Mouse (Mus musculus) limb, embryonic 10.5 days (tissue): ENCODE measurements at regions not wholly inside any gene's neighbourhood (a gene's known extent, or its start where the extent isn't known, plus 50 kb on each side); places are given as distances from the start of the nearest gene placed in this dataset.

Experiments
- DNase-seq: peaks from one replicate; pipeline ENCODE4 v3.0.0-alpha.2; 2017; ENCODE audit warnings: low spot score
- H3K27ac ChIP-seq: fragments of 300-500 bp; sonication (generic); 2 replicates; pipeline ENCODE4 v1.5.1; 2016; ENCODE audit warnings: mild to moderate bottlenecking
- H3K27me3 ChIP-seq: fragments of 300-500 bp; sonication (generic); 2 replicates; pipeline ENCODE4 v1.6.1; 2016; ENCODE audit warnings: low read depth, mild to moderate bottlenecking; ENCODE audit not compliant: poor library complexity, severe bottlenecking
- H3K36me3 ChIP-seq: fragments of 300-500 bp; sonication (generic); 2 replicates; pipeline ENCODE4 v1.6.1; 2016; ENCODE audit warnings: mild to moderate bottlenecking, moderate library complexity
- H3K4me1 ChIP-seq: fragments of 300-500 bp; sonication (generic); 2 replicates; pipeline ENCODE4 v1.6.1; 2016
- H3K4me3 ChIP-seq: fragments of 300-500 bp; sonication (generic); 2 replicates; pipeline ENCODE4 v1.5.1; 2016; ENCODE audit warnings: mild to moderate bottlenecking, moderate library complexity
- H3K9me3 ChIP-seq: fragments of 300-500 bp; sonication (generic); replicated peaks from 2 replicates; pipeline ENCODE4 v1.6.1; 2016; ENCODE audit warnings: mild to moderate bottlenecking
- WGBS: fragments of 180-500 bp; shearing (Covaris S2); methylation state at CpG from one replicate; pipeline ENCODE4 v1.1.7; 2016; 5-methylcytosine and 5-hydroxymethylcytosine counted together

DNA sequence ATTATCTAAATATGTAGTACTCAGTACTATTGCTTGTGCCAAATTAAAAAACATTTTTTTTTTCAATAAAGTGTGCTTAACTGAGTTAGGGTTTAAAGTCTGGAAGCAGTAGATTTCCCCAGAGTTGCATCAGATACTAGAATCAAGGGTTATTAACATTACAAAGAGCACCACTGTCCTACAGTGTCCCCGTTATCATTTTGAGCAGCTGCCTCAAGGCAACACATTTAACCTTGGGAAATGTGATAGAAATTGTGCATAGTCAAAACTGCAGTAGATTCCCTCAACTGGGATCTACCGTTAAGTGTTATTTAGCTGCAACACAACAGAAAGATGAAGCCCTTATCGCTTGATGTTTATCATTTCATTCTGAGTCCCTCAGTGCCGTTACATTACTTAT, 408.3 kb upstream of the Got2 start:
- no peak overlapping the region for H3K4me3 ChIP-seq
- no peaks in the 10 kb centered on the region for H3K27me3 ChIP-seq
- WGBS = 88% methylated on average over 4 of the region's 4 CpGs
- no peaks in the 10 kb centered on the region for H3K9me3 ChIP-seq
- DNase-seq = no peak
- H3K4me1 ChIP-seq = no peaks in the 10 kb centered on the region
- H3K36me3 ChIP-seq = no peaks in the 10 kb centered on the region
- H3K27ac ChIP-seq = no peak overlapping the region

DNA sequence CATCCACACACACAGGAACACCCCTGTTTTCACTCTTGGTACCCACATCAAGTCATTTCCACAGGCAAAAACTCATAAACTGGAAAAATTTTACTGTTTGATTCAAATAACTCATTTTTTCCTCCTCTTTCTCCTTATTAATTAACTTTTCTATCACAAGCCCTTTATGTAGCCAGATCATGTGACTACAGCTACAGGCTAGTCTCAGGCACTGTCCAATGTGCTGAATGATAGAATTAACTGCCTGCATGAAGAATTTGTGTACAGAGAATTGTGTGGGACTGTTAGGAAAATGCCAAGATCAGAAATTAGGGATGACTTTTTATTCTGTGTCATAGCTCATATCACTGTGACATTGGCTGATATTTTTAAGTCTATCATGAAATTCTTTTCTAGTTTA, 402.4 kb upstream of the Got2 start:
- no peak overlapping the region for H3K4me3 ChIP-seq
- peaks cover 13% of the 10 kb centered on the region for H3K4me1 ChIP-seq
- H3K36me3 ChIP-seq = no peaks in the 10 kb centered on the region
- no peaks in the 10 kb centered on the region for H3K9me3 ChIP-seq
- H3K27me3 ChIP-seq = no peaks in the 10 kb centered on the region
- H3K27ac ChIP-seq = no peak overlapping the region
- no peak for DNase-seq

DNA sequence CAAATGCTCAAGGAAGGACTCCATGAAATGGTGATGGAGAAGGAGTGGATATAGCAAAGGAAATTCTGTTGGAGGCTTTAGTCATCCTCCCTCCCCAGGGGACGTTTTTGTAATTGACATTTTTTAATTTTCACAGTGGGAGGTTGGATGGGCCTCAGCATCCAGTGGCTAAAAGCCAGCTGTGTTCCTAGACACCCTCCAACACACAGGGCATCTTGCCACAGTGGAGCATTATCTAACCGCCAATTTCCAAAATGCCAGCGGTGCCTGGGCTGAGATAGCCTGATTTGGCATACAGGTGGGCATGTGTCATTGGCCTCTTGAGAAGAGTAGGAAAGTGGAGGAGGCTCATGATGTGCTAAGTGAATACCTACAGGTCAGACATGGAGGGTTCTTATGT, 401.2 kb upstream of the Got2 start:
- Histone ChIP-seq H3K27me3 (no peaks in the 10 kb centered on the region), H3K4me1 (peaks cover 13% of the 10 kb centered on the region), H3K27ac (no peak overlapping the region), H3K9me3 (no peaks in the 10 kb centered on the region), H3K36me3 (no peaks in the 10 kb centered on the region), H3K4me3 (no peak overlapping the region)
- DNase-seq = no peak
- 82% methylated on average over 3 of the region's 3 CpGs for WGBS

DNA sequence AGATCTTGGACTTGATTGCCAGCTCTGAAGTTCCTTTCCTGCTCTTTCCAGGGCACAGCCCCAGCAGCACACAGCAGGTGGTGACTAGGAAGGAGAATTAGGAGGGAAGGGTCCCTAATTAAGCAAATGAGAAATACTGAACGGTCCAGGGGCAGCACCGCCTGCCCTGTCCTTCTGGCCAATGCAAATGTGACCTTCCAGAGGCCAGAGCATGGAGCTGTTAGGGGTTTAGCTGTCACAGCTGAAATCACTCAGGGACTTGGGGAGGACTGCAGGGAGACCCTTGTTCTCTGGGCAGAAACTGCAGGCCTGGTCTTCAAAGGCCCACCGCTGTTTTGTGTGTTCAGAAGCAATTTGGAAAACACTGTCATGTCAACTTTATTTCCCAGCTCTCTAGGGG, 400.2 kb upstream of the Got2 start:
- peaks cover 13% of the 10 kb centered on the region for H3K4me1 ChIP-seq
- no peaks in the 10 kb centered on the region for H3K9me3 ChIP-seq
- DNase-seq = peak; percentile 36
- no peaks in the 10 kb centered on the region for H3K36me3 ChIP-seq
- H3K27me3 ChIP-seq = no peaks in the 10 kb centered on the region
- no peak overlapping the region for H3K27ac ChIP-seq
- no peak overlapping the region for H3K4me3 ChIP-seq
- 16% methylated on average over 3 of the region's 3 CpGs for WGBS

DNA sequence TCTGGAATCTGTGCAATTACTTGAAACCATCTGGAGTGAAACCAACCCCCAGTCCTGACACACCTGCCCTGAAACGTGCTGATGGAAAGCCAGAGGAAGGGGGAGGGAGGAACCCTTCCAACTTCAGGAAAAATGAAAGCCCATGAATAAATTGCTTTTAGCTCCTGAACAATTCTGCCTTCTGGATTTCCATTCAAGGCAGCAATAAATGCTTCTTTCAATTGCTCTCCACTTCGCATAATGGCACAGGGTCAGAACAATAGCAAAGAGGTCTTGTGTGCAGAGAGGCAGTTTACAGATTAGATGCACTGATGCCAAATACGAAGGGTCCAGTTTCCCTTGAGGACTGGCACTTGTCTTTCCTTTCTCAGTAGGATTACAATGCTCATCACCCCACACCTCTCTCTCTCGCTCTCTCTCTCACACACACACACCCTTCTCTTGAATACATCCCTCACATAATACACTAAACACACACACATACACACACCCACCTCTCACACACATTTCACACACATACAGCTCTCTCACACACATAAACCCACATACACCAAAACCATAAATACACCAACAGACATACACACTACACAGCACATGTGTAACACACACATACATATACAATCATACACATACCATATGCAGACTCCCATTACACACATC, 389.3 kb upstream of the Got2 start:
- no peaks in the 10 kb centered on the region for H3K36me3 ChIP-seq
- no peak for DNase-seq
- H3K4me1 ChIP-seq = no peaks in the 10 kb centered on the region
- H3K27me3 ChIP-seq = no peaks in the 10 kb centered on the region
- 73% methylated on average over 4 of the region's 4 CpGs for WGBS
- no peak overlapping the region for H3K4me3 ChIP-seq
- H3K9me3 ChIP-seq = no peaks in the 10 kb centered on the region
- no peak overlapping the region for H3K27ac ChIP-seq

DNA sequence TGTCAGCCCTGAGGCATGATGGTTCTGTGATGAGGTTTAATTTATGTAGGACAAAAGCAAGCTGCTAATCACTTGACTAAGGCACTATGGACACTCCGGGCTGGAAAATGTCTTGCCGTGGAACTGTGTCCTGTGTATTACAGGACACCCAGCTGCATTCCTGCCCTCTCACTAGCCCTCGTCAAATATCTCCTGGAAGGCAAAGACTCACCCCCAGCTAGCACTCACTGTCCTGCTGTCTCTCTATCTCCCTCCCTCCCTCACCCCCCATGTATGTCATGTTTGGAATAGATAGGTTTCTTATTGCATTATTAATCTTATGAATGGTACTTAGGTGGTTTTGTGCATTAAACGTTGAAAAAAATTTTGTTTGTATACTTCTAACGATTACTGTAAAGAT, 388.7 kb upstream of the Got2 start:
- Histone ChIP-seq H3K27me3 (no peaks in the 10 kb centered on the region), H3K4me3 (no peak overlapping the region), H3K36me3 (no peaks in the 10 kb centered on the region), H3K4me1 (no peaks in the 10 kb centered on the region), H3K9me3 (no peaks in the 10 kb centered on the region), H3K27ac (no peak overlapping the region)
- WGBS = 78% methylated on average over 5 of the region's 5 CpGs
- DNase-seq = no peak

DNA sequence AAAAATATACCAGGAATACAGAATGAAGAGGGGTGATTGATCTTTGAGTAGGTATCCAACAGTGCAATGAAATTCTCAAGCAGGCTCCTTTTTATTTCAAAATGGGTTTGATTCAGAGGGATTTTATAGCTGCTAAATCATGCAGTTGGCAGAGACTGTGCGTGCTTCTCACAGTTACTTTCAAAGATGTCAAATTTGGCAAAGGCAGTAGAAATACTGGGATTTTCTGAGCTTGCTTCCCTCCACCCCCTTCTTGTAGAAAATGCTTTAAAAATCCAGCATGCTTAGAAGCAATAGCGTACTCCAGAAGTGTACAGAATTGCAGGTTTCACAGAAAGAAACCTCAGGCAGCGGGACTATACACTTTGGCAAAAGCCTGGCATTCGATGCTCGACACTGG, 367.9 kb upstream of the Got2 start:
- no peaks in the 10 kb centered on the region for H3K4me1 ChIP-seq
- WGBS = 88% methylated on average over 5 of the region's 5 CpGs
- H3K4me3 ChIP-seq = no peak overlapping the region
- no peaks in the 10 kb centered on the region for H3K9me3 ChIP-seq
- no peaks in the 10 kb centered on the region for H3K36me3 ChIP-seq
- H3K27ac ChIP-seq = no peak overlapping the region
- DNase-seq = no peak
- H3K27me3 ChIP-seq = no peaks in the 10 kb centered on the region

DNA sequence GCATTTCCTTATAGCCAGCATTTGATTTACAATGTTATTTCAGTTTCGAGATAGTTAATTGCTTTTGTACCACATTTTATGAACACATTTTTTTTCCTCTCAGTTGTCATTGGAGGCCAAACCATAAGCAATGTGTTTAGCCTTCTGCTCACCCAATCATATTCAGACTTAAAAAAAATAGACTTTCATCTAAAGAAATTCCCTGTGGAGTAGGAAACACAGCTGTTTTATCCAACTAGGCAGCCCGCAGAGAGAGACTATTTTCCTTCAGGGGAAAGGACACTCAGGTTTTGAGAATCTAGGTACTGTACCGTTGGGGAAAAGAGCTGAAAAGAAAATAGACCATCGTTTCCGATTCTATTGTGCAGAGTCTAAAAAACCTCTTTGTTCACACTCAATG, 367.5 kb upstream of the Got2 start:
- H3K9me3 ChIP-seq = no peaks in the 10 kb centered on the region
- 73% methylated on average over 5 of the region's 5 CpGs for WGBS
- no peaks in the 10 kb centered on the region for H3K4me1 ChIP-seq
- no peaks in the 10 kb centered on the region for H3K36me3 ChIP-seq
- H3K27ac ChIP-seq = no peak overlapping the region
- no peak overlapping the region for H3K4me3 ChIP-seq
- no peaks in the 10 kb centered on the region for H3K27me3 ChIP-seq
- DNase-seq = no peak

DNA sequence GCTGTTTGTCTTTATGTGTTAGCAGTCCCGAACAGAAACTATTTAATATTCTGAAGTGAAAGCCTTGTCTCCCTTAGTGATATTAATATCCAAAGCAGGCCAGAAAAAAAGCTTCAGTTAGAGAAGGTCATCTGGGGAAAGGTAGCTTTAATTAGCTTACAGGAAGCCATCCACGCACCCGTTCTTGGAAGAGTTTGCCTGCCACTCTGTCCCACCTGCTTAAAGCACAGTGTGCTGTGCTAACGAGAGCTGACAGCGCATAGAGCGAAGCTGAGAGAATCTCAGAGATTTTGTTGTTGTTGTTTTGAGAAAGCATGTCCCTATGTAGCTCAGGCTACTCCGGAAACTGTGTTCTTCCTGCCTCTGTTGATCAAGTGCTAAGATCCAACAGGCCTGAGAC, 357.7 kb upstream of the Got2 start:
- no peak for DNase-seq
- Histone ChIP-seq H3K4me3 (no peak overlapping the region), H3K27me3 (no peaks in the 10 kb centered on the region), H3K36me3 (no peaks in the 10 kb centered on the region), H3K27ac (no peak overlapping the region), H3K4me1 (peaks cover 16% of the 10 kb centered on the region), H3K9me3 (no peaks in the 10 kb centered on the region)
- 81% methylated on average over 7 of the region's 7 CpGs for WGBS

DNA sequence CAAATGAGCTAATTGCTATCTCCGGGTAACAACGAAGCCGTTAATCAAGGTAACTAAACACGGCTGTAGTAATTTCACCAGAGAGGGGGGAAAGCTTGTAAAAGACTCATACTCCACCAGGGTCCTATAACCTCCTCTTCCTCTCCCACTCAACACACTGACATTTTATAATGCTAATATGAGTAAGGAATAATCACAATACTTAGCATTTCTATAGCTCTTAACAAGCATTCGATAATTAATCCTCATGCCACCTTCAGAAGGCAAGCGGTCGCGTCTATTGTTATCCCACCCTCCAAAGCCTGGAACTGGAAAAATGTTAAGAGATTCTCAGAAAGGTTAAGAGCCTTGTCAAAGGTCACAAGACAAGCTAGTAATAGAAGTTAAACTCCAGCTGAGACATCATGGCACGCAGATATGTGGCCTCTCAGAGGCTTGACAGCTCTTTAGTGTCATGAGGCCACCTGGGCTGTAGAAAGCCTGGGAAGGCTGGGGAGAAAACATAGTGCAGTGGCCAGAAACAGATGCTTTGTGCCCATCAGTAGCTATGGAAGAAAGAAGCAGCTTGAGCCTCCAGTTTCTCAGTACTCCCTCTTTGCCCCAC, 356.3 kb upstream of the Got2 start:
- Histone ChIP-seq H3K27ac (no peak overlapping the region), H3K9me3 (no peaks in the 10 kb centered on the region), H3K4me3 (no peak overlapping the region), H3K36me3 (no peaks in the 10 kb centered on the region), H3K27me3 (no peaks in the 10 kb centered on the region), H3K4me1 (peaks cover 16% of the 10 kb centered on the region)
- 57% methylated on average over 9 of the region's 9 CpGs for WGBS
- DNase-seq = no peak

DNA sequence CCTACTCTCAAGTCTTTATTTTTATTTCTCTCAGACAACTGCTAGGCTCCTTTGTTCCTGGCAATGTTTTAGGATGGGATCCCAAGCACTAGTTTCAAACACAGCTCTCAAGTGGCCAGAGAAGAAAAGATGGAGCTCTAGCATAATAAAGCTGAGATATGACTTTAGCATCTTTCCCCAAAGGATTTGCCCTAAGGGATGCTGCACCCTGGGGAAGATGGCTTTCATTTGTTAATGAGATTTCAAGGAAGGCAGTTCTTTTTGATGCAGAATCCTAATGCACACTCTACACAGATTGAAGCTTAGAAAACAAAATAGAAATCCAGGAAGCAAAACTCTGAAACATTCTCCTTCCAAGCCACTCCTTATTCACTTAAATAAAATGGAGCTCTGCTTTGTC, 350.1 kb upstream of the Got2 start:
- Histone ChIP-seq H3K4me1 (no peaks in the 10 kb centered on the region), H3K27me3 (no peaks in the 10 kb centered on the region), H3K9me3 (no peaks in the 10 kb centered on the region), H3K27ac (no peak overlapping the region), H3K4me3 (no peak overlapping the region), H3K36me3 (no peaks in the 10 kb centered on the region)
- DNase-seq = no peak

DNA sequence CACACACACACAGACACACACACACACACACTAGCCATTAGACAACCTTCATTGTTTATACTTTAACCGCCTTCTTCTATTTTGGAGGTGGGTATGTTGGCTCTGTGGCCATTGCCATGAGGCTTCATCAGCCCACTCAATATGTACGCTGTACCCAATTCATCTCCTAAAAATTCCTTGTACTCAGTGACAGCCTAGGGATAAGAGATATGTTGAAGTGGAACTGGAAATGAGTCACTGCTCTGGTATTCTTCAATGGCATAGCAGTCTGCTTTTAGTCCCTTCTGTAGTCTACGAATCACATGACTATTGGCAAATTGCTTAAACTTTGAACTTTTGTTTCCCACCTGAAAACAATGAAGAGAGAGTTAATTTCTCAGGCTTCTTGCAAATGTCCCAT, 349.6 kb upstream of the Got2 start:
- H3K4me1 ChIP-seq = no peaks in the 10 kb centered on the region
- WGBS = 91% methylated on average over 3 of the region's 3 CpGs
- no peaks in the 10 kb centered on the region for H3K9me3 ChIP-seq
- H3K36me3 ChIP-seq = no peaks in the 10 kb centered on the region
- no peaks in the 10 kb centered on the region for H3K27me3 ChIP-seq
- no peak overlapping the region for H3K4me3 ChIP-seq
- H3K27ac ChIP-seq = no peak overlapping the region
- DNase-seq = no peak

DNA sequence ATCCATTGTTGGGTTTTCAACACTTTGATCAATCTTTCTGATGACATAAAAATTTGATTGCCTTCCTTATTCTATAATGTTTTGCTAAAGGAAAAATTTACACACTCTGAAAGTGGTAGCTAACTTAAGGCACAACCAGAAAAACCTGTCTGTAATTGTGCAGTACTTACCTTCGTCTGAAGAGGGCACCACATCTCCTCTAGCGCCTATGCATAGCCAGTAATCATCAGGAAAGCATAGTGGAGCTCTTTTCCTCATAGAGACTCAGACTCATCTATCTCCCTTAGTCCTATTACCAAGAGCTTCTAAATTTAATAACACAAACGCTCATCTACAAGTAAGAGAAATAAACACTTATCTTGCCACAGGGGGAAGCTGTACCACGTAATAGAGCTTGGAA, 342.1 kb upstream of the Got2 start:
- 36% methylated on average over 4 of the region's 4 CpGs for WGBS
- Histone ChIP-seq H3K9me3 (no peaks in the 10 kb centered on the region), H3K4me1 (0 out of 2 replicates have a peak, but pooled peaks cover 4% of the 10 kb centered on the region), H3K4me3 (no peak overlapping the region), H3K36me3 (no peaks in the 10 kb centered on the region), H3K27me3 (no peaks in the 10 kb centered on the region), H3K27ac (no peak overlapping the region)
- no peak for DNase-seq
